Mouse (Mus musculus) CH12.LX (cell line): Measurements from ENCODE around the gene Txnrd1. TPM values are rescaled to one million over a fixed set of nuclear protein-coding genes. Genes with fewer than 3 reads are reported as not detected.

Source experiments
- DNase-seq: peaks from one replicate; pipeline ENCODE4 v3.0.0-alpha.2; 2013; ENCODE audit errors: extremely low read depth
- H3K27ac ChIP-seq: 2 replicates; pipeline ENCODE4 v1.5.1; 2012; ENCODE audit warnings: low read depth, mild to moderate bottlenecking, control low read depth, moderate library complexity; ENCODE audit not compliant: insufficient read depth
- H3K27me3 ChIP-seq: replicated peaks from 2 replicates; pipeline ENCODE3; 2012; ENCODE audit warnings: inconsistent platforms
- H3K36me3 ChIP-seq, 2 experiments: replicated peaks in 1 of 2; 2 replicates each; pipeline versions ENCODE3 to v1.6.1; 2012; ENCODE audit warnings: inconsistent platforms in 1 of 2, low read length in 1 of 2, mild to moderate bottlenecking in 1 of 2, mixed read lengths in 1 of 2, moderate library complexity in 1 of 2; ENCODE audit not compliant: control insufficient read depth in 1 of 2, insufficient read depth in 1 of 2
- H3K4me1 ChIP-seq, 2 experiments: 2 replicates each; pipeline ENCODE4 v1.6.1; 2012; ENCODE audit warnings: inconsistent platforms in 1 of 2, moderate library complexity in 1 of 2; ENCODE audit not compliant: insufficient read depth in 2 of 2, control insufficient read depth in 1 of 2
- H3K4me2 ChIP-seq: 2 replicates; pipeline ENCODE4 v1.6.1; 2012; ENCODE audit warnings: low read depth, mild to moderate bottlenecking, control low read depth; ENCODE audit not compliant: poor library complexity, insufficient read depth, severe bottlenecking
- H3K4me3 ChIP-seq, 3 experiments: fragments of 150-350 bp in 1 of 3; sonication (generic) in 1 of 3; replicated peaks in 1 of 3; 2 replicates each; pipeline versions ENCODE3 to v1.5.1; 2011 to 2012; ENCODE audit warnings: low read depth in 2 of 3, low read length in 2 of 3, mild to moderate bottlenecking in 2 of 3, moderate library complexity in 2 of 3, control low read depth in 1 of 3, improper control_type of control experiment in 1 of 3, inconsistent platforms in 1 of 3, mixed read lengths in 1 of 3; ENCODE audit not compliant: poor library complexity in 1 of 3
- H3K79me2 ChIP-seq: replicated peaks from 2 replicates; pipeline ENCODE4 v1.6.1; 2012; ENCODE audit warnings: mild to moderate bottlenecking, moderate library complexity; ENCODE audit not compliant: control insufficient read depth, poor library complexity, insufficient read depth, severe bottlenecking; ENCODE audit errors: extremely low read depth
- H3K9ac ChIP-seq: 2 replicates; pipeline ENCODE4 v1.6.1; 2012; ENCODE audit warnings: low read depth, mild to moderate bottlenecking, control low read depth, moderate library complexity; ENCODE audit not compliant: insufficient read depth
- H3K9me3 ChIP-seq: replicated peaks from 2 replicates; pipeline ENCODE3; 2012; ENCODE audit warnings: low read length, inconsistent platforms, mixed read lengths
- CHD1 ChIP-seq: IDR thresholded peaks from 2 replicates; pipeline ENCODE4 v1.6.1; 2012; ENCODE audit warnings: low read depth, low read length, improper control_type of control experiment, inconsistent platforms
- ELF1 ChIP-seq: IDR thresholded peaks from 2 replicates; pipeline ENCODE4 v1.6.1; 2014; ENCODE audit warnings: low read depth, mild to moderate bottlenecking, inconsistent platforms, low read length, improper control_type of control experiment
- EP300 ChIP-seq: IDR thresholded peaks from 2 replicates; pipeline ENCODE4 v1.6.1; 2011; ENCODE audit warnings: low read length, improper control_type of control experiment
- GABPA ChIP-seq: IDR thresholded peaks from 2 replicates; pipeline ENCODE4 v1.6.1; 2012; ENCODE audit warnings: low read depth, low read length, improper control_type of control experiment, inconsistent platforms; ENCODE audit not compliant: insufficient replicate concordance
- KAT2A ChIP-seq: IDR thresholded peaks from 2 replicates; pipeline ENCODE4 v1.6.1; 2012; ENCODE audit warnings: low read length, improper control_type of control experiment, inconsistent platforms; ENCODE audit not compliant: insufficient replicate concordance
- MAFK ChIP-seq: IDR thresholded peaks from 2 replicates; pipeline ENCODE4 v1.6.1; 2011; ENCODE audit warnings: low read length, improper control_type of control experiment; ENCODE audit not compliant: insufficient replicate concordance
- MAX ChIP-seq: IDR thresholded peaks from 2 replicates; pipeline ENCODE4 v1.6.1; 2011; ENCODE audit warnings: low read length, improper control_type of control experiment
- MYC ChIP-seq: IDR thresholded peaks from 2 replicates; pipeline ENCODE4 v1.6.1; 2011; ENCODE audit warnings: low read depth, mild to moderate bottlenecking, improper control_type of control experiment, low read length
- PAX5 ChIP-seq: IDR thresholded peaks from 2 replicates; pipeline ENCODE4 v1.6.1; 2012; ENCODE audit warnings: low read length, inconsistent platforms, mixed read lengths
- POLR2AphosphoS2 ChIP-seq: IDR thresholded peaks from 2 replicates; pipeline ENCODE4 v1.6.1; 2011; ENCODE audit warnings: low read depth, low read length, improper control_type of control experiment
- RCOR1 ChIP-seq: conservative IDR thresholded peaks from 2 replicates; pipeline ENCODE4 v1.6.1; 2012; ENCODE audit warnings: low read depth, mild to moderate bottlenecking, inconsistent platforms, low read length, improper control_type of control experiment
- SIN3A ChIP-seq: IDR thresholded peaks from 2 replicates; pipeline ENCODE4 v1.6.1; 2012; ENCODE audit warnings: low read length, improper control_type of control experiment, inconsistent platforms
- TBP ChIP-seq: conservative IDR thresholded peaks from 2 replicates; pipeline ENCODE4 v1.6.1; 2011; ENCODE audit warnings: low read depth, low read length, improper control_type of control experiment
- USF1 ChIP-seq: IDR thresholded peaks from 2 replicates; pipeline ENCODE4 v1.6.1; 2014; ENCODE audit warnings: low read depth, mild to moderate bottlenecking, inconsistent platforms, low read length, improper control_type of control experiment
- USF2 ChIP-seq: conservative IDR thresholded peaks from 2 replicates; pipeline ENCODE4 v1.6.1; 2011; ENCODE audit warnings: low read depth, low read length, improper control_type of control experiment
- ZKSCAN1 ChIP-seq: IDR thresholded peaks from 2 replicates; pipeline ENCODE4 v1.6.1; 2012; ENCODE audit warnings: low read depth, inconsistent platforms, low read length, improper control_type of control experiment, borderline replicate concordance
- dilution Hi-C: fragments of 300-500 bp; cut with MboI; formaldehyde crosslinking; loops from 2 replicates; pipeline ENCODE4 v1.14.3; 2020; ENCODE audit warnings: low sequenced_read_pairs; ENCODE audit not compliant: extremely low pct_unique_long_range_greater_than_20kb, extremely low pct_ligation_motif_present
- in situ Hi-C: fragments of 300-500 bp; cut with MboI; formaldehyde crosslinking; loops from 3 replicates; pipeline ENCODE4 v1.14.3; 2019; ENCODE audit warnings: low sequenced_read_pairs, low pct_ligation_motif_present, low pct_unique_long_range_greater_than_20kb, mixed read lengths
- polyA plus RNA-seq: library from polyadenylated mRNA; unstranded; fragments of >175 nt; gene quantifications from 2 replicates; pipeline ENCODE4 v1.2.1, GENCODE M21; 2012; ENCODE audit warnings: low read depth; ENCODE audit not compliant: insufficient read length
- total RNA-seq, 2 experiments: library from RNA; depleted of rRNA; stranded (reverse); fragments of 300-350 nt in 1 of 2; fragments of >200 nt in 1 of 2; gene quantifications; 2 replicates each; pipeline ENCODE4 v1.2.3; 2012 to 2014

The Txnrd1 gene
- total and polyA plus RNA-seq, 3 experiments = 92.1 to 254 (median 133) TPM

GRCm38 (mm10) chr10:82892442-82893055 lies 58.8 kb downstream of the Txnrd1 start:
- Histone ChIP-seq H3K9ac (no peak overlapping the region), H3K9me3 (peaks cover 4% of the 10 kb centered on the region), H3K4me3 (no peak overlapping the region), H3K27ac (no peak overlapping the region), H3K27me3 (no peaks in the 10 kb centered on the region), H3K36me3 (peaks cover 75 to 96% of the 10 kb centered on the region in 2 experiments), H3K4me2 (no peak overlapping the region), H3K79me2 (no peaks in the 10 kb centered on the region)
- in situ Hi-C loops = no loop called here
- no peak for DNase-seq
- TF ChIP-seq ZKSCAN1 (peak; percentile 70), MAFK (no peak), MAX (no peak)
- TF ChIP-seq, all 38 proteins: peak for 1
- dilution Hi-C loops = no loop called here
- no peaks in the 10 kb centered on the region for H3K4me1 ChIP-seq

- Histone ChIP-seq H3K4me2 (no peak overlapping the region), H3K36me3 (peaks cover 73 to 96% of the 10 kb centered on the region in 2 experiments), H3K9me3 (peaks cover 4% of the 10 kb centered on the region), H3K9ac (no peak overlapping the region), H3K4me1 (no peaks in the 10 kb centered on the region; a peak in 1 of 4 replicates), H3K27me3 (no peaks in the 10 kb centered on the region), H3K79me2 (no peaks in the 10 kb centered on the region), H3K4me3 (no peak overlapping the region), H3K27ac (no peak overlapping the region)
- DNase-seq = no peak
- dilution Hi-C loops = no loop called here
- TF ChIP-seq KAT2A (no peak), RCOR1 (no peak), MAFK (no peak), PAX5 (no peak), USF1 (no peak)
- in situ Hi-C loops = no loop called here
Measured at GRCm38 (mm10) chr10:82893872-82894650, 60.3 kb downstream of the Txnrd1 start.

GRCm38 (mm10) chr10:82897936-82898335 lies 64.2 kb downstream of the Txnrd1 start:
- dilution Hi-C loops = no loop called here
- no peak overlapping the region for H3K4me2 ChIP-seq
- DNase-seq = no peak
- peaks cover 4% of the 10 kb centered on the region for H3K9me3 ChIP-seq
- TF ChIP-seq CHD1 (no peak), ELF1 (no peak), SIN3A (no peak), EP300 (no peak), ZKSCAN1 (no peak), MAX (no peak), TBP (no peak), GABPA (no peak), USF1 (no peak), KAT2A (no peak), USF2 (no peak), MYC (no peak), POLR2AphosphoS2 (no peak)
- H3K79me2 ChIP-seq = no peaks in the 10 kb centered on the region
- H3K9ac ChIP-seq = no peak overlapping the region
- H3K4me3 ChIP-seq = no peak overlapping the region
- H3K36me3 ChIP-seq = peaks cover 41 to 62% of the 10 kb centered on the region in 2 experiments
- H3K27ac ChIP-seq = no peak overlapping the region
- H3K4me1 ChIP-seq = peaks cover 0 to 16% of the 10 kb centered on the region in 2 experiments; a peak in 2 of 4 replicates
- in situ Hi-C loops = no loop called here
- H3K27me3 ChIP-seq = no peaks in the 10 kb centered on the region
